Mouse (Mus musculus): Measurements from ENCODE around the gene Tbx2. TPM values are rescaled to one million over a fixed set of nuclear protein-coding genes. Genes with fewer than 3 reads are reported as not detected.
A peak's percentile ranks its signal among the peaks of the same experiment; 100 is the strongest.

Gene Tbx2
- polyA plus RNA-seq, 1 experiment from 2014 or later = 5.2 TPM

DNA sequence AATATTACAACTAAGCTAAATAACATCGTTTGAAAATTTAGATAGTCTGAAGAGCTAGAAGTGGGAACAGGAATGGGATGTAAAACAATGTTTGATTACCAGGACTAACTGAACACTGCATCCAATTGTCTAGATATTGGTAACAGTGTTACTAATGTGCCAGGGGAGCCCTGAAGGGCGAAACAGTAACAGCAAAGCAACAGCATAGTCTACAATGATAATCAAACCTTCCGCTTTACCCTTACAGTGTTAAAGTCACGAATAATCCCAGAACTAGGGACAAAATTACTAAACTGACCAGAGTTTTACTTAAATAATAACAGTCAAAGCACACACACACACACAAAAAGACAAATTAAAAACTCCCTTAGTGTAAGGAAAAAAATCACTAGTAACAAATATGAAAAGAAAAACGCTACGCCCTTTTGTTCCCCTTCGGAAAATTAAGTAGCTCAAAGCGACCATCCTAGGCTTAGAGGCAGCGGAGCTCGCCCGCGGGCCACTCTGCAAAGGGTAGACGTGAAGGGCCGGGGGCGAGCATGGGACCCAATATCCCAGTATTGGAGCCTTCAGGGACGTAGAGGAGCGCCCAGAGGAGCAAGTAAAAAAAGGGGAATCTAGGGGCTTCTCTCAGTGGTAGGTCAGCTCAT, 55.6 kb downstream of the Tbx2 start:
- Histone ChIP-seq H3K4me3 (ENCODE audit: low read depth, low read length) (0 out of 2 replicates have a peak overlapping the region, but pooled peaks have one; percentile 4), H3K36me3 (ENCODE audit: control insufficient read depth, insufficient read depth, low read length) (no peaks in the 10 kb centered on the region), H3K27me3 (ENCODE audit: control insufficient read depth, insufficient read depth, low read length) (peaks cover 48% of the 10 kb centered on the region), H3K4me1 (replicated peaks; ENCODE audit: control insufficient read depth, insufficient read depth) (no peaks in the 10 kb centered on the region), H3K9ac (ENCODE audit: low read length) (no peak overlapping the region), H3K9me3 (ENCODE audit: control insufficient read depth, low read length) (no peaks in the 10 kb centered on the region), H3K27ac (replicated peaks) (no peak overlapping the region), H3K4me2 (replicated peaks; ENCODE audit: low read depth) (no peak overlapping the region)
- no peak for TF ChIP-seq CTCF (IDR thresholded peaks at IDR 0.05; ENCODE audit: low read depth)
- no peak for TF ChIP-seq EP300 (optimal IDR thresholded peaks at IDR 0.05)
- 13% methylated on average over 17 of the region's 17 CpGs for WGBS
- DNase-seq (ENCODE audit: low spot score) (no peak), ATAC-seq (ENCODE audit: low FRiP score, low TSS enrichment) (no peak)

- DNase-seq (ENCODE audit: low spot score) = no peak
- H3K4me1 ChIP-seq (replicated peaks; ENCODE audit: control insufficient read depth, insufficient read depth) = no peaks in the 10 kb centered on the region
- H3K9me3 ChIP-seq (ENCODE audit: control insufficient read depth, low read length) = no peaks in the 10 kb centered on the region
- no peaks in the 10 kb centered on the region for H3K36me3 ChIP-seq (ENCODE audit: control insufficient read depth, insufficient read depth, low read length)
- 0 out of 2 replicates have a peak overlapping the region, but pooled peaks have one; percentile 4 for H3K4me3 ChIP-seq (ENCODE audit: low read depth, low read length)
- no peak overlapping the region for H3K27ac ChIP-seq (replicated peaks)
- no peak overlapping the region for H3K4me2 ChIP-seq (replicated peaks; ENCODE audit: low read depth)
- ATAC-seq (ENCODE audit: low FRiP score, low TSS enrichment) = no peak; the same call in 1 of the 2 replicates
- H3K9ac ChIP-seq (ENCODE audit: low read length) = no peak overlapping the region
- TF ChIP-seq EP300 (optimal IDR thresholded peaks at IDR 0.05) (no peak), CTCF (IDR thresholded peaks at IDR 0.05; ENCODE audit: low read depth) (no peak)
- WGBS = 16% methylated on average over 26 of the region's 26 CpGs
- peaks cover 53% of the 10 kb centered on the region for H3K27me3 ChIP-seq (ENCODE audit: control insufficient read depth, insufficient read depth, low read length)
Measured at GRCm38 (mm10) chr11:85888451-85888961, 56.2 kb downstream of the Tbx2 start.

- Histone ChIP-seq H3K27ac (replicated peaks) (no peak overlapping the region), H3K4me3 (ENCODE audit: low read depth, low read length) (0 out of 2 replicates have a peak overlapping the region, but pooled peaks have one; percentile 4), H3K4me2 (replicated peaks; ENCODE audit: low read depth) (no peak overlapping the region), H3K27me3 (ENCODE audit: control insufficient read depth, insufficient read depth, low read length) (peaks cover 55% of the 10 kb centered on the region), H3K4me1 (replicated peaks; ENCODE audit: control insufficient read depth, insufficient read depth) (no peaks in the 10 kb centered on the region), H3K9me3 (ENCODE audit: control insufficient read depth, low read length) (no peaks in the 10 kb centered on the region), H3K36me3 (ENCODE audit: control insufficient read depth, insufficient read depth, low read length) (no peaks in the 10 kb centered on the region), H3K9ac (ENCODE audit: low read length) (no peak overlapping the region)
- 62% methylated on average over 8 of the region's 8 CpGs for WGBS
- DNase-seq (ENCODE audit: low spot score) (no peak), ATAC-seq (ENCODE audit: low FRiP score, low TSS enrichment) (no peak)
- TF ChIP-seq CTCF (IDR thresholded peaks at IDR 0.05; ENCODE audit: low read depth) (no peak), EP300 (optimal IDR thresholded peaks at IDR 0.05) (no peak)
Measured at GRCm38 (mm10) chr11:85889056-85889729, 56.8 kb downstream of the Tbx2 start.

DNA sequence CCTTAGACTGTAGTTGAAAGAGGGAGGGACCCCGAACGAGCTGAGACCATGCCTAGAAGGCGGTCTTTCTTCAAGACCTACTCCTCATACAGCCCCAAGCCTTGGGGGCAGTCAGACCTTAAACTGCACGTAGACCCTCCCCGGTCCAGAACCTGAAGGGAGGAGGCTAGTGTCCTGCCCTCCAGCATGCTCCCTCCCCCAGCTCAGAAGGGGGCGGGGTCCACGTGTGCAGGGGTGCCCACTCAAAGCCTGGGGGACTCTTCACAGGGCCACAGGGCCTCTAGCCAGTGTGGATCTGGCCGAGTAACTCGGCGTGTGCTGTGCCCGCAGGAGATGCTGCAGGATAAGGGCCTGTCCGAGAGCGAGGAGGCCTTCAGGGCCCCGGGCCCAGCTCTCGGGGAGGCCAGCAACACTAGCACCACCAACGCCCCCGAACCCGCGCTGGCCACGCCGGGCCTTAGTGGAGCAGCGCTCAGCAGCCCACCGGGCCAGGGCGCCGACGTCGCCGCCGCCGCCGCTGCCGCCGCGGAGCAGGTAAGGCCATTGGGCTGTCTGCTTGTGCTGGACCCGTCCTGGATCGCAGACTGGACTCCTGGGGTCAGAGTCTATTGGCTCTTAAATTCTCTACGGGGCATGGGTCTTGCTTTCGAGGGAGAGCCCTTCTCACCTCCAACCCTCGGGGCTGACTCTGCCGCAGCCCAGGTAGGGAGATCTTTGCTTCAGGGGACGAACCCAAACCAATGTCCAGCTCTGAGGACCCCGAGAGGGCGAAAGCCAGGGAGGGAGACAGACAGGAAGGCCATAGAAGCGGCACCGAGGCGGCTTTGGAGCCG, 57.6 kb downstream of the Tbx2 start:
- no peak overlapping the region for H3K9ac ChIP-seq (ENCODE audit: low read length)
- H3K4me1 ChIP-seq (replicated peaks; ENCODE audit: control insufficient read depth, insufficient read depth) = peaks cover 1% of the 10 kb centered on the region; the same call in 1 of the 2 replicates
- ATAC-seq (ENCODE audit: low FRiP score, low TSS enrichment) (0 out of 2 replicates have a peak, but pooled peaks have one; percentile 20), DNase-seq (ENCODE audit: low spot score) (no peak)
- no peaks in the 10 kb centered on the region for H3K9me3 ChIP-seq (ENCODE audit: control insufficient read depth, low read length)
- no peaks in the 10 kb centered on the region for H3K36me3 ChIP-seq (ENCODE audit: control insufficient read depth, insufficient read depth, low read length)
- H3K4me3 ChIP-seq (ENCODE audit: low read depth, low read length) = no peak overlapping the region
- TF ChIP-seq CTCF (IDR thresholded peaks at IDR 0.05; ENCODE audit: low read depth) (no peak), EP300 (optimal IDR thresholded peaks at IDR 0.05) (no peak)
- H3K4me2 ChIP-seq (replicated peaks; ENCODE audit: low read depth) = no peak overlapping the region
- WGBS = 17% methylated on average over 45 of the region's 47 CpGs
- H3K27ac ChIP-seq (replicated peaks) = no peak overlapping the region
- peaks cover 51% of the 10 kb centered on the region for H3K27me3 ChIP-seq (ENCODE audit: control insufficient read depth, insufficient read depth, low read length)

- peaks cover 4% of the 10 kb centered on the region; the same call in 1 of the 2 replicates for H3K4me1 ChIP-seq (replicated peaks; ENCODE audit: control insufficient read depth, insufficient read depth)
- H3K27me3 ChIP-seq (ENCODE audit: control insufficient read depth, insufficient read depth, low read length) = peaks cover 49% of the 10 kb centered on the region
- H3K4me3 ChIP-seq (ENCODE audit: low read depth, low read length) = no peak overlapping the region
- H3K9ac ChIP-seq (ENCODE audit: low read length) = no peak overlapping the region
- no peak overlapping the region for H3K4me2 ChIP-seq (replicated peaks; ENCODE audit: low read depth)
- no peak for ATAC-seq (ENCODE audit: low FRiP score, low TSS enrichment)
- H3K27ac ChIP-seq (replicated peaks) = no peak overlapping the region
- no peak for DNase-seq (ENCODE audit: low spot score)
- TF ChIP-seq EP300 (optimal IDR thresholded peaks at IDR 0.05) (no peak), CTCF (IDR thresholded peaks at IDR 0.05; ENCODE audit: low read depth) (no peak)
- H3K9me3 ChIP-seq (ENCODE audit: control insufficient read depth, low read length) = no peaks in the 10 kb centered on the region
- 16% methylated on average over 13 of the region's 13 CpGs for WGBS
- no peaks in the 10 kb centered on the region for H3K36me3 ChIP-seq (ENCODE audit: control insufficient read depth, insufficient read depth, low read length)
Measured at GRCm38 (mm10) chr11:85890563-85890845, 58.2 kb downstream of the Tbx2 start.
